Mouse (Mus musculus) adrenal gland (tissue): ENCODE data around the gene Col26a1.

ENCODE experiments used
- intact Hi-C: fragments of 180-260 bp; cut with DNase I; formaldehyde crosslinking; loops from one replicate; pipeline ENCODE4 v1.15.1; 2025

Gene Col26a1

GRCm38 (mm10) chr5:136810539-136811374, 72.3 kb downstream of the Col26a1 start:
- intact Hi-C loops = no loop called here

GRCm38 (mm10) chr5:136806379-136807056, 76.5 kb downstream of the Col26a1 start:
- intact Hi-C loops = no loop called here

- intact Hi-C loops = no loop called here
Measured at GRCm38 (mm10) chr5:136805019-136805418, 78.0 kb downstream of the Col26a1 start.

GRCm38 (mm10) chr5:136804246-136804645, 78.8 kb downstream of the Col26a1 start:
- intact Hi-C loops = no loop called here

DNA sequence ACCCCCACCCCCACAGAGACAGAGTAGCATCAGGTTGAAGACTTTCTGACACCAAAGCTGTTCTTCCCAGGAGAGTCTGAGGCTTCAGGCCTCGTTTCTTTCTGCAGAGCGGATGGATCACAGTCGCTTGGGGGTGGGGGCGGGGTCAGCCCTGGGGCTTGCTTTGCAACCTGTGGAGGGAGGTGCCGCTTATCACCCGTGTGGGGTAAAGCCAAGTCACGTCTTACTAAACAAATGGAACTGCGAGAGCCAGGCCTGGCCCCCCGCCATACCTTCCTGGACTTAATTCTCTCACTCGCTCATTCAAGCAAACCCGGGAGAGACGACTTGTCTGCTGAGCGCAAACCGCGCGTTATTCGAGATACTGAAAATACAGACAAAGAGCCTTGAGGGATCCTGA, 80.3 kb downstream of the Col26a1 start:
- intact Hi-C loops = no loop called here

DNA sequence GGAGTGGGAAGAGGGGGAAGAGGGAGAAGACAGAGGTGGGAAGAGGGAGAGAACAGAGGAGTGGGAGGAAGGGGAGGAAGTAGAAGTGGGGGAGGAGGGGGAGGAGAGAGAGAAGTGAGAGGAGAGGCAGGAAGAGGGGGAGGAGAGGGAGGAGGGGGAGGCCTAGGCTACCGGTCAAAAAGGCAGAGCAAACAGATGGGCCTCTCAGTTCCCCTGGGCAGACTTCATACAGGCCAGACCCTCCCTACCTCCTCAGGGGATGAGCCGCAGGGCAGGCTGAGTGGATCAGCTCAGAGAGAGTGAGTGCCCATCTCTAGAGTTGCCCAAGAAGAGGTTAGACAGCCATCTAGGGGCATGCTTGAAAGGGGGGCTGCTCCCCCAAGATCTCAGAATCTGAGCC, 86.1 kb downstream of the Col26a1 start:
- intact Hi-C loops = no loop called here

DNA sequence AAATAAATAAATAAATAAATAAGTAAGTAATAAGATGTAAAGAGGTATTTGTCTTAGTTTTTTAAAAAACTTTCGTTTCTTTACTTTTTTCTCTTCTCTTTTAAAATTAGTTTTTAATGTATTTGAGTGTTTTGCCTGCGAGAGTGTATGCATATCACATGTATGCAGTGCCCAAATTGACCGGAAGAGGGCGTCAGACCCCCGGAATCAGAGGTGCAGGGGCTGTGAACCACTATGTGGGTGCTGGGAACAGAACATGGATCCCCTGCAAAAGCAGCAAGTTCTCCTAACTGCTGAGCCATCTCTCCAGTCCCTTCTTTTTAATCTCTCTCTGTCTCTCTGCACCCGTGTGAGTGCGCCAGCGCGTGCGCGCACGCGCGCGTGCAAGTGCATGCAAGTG, 89.2 kb downstream of the Col26a1 start:
- intact Hi-C loops = no loop called here

- intact Hi-C loops = no loop called here
Measured at GRCm38 (mm10) chr5:136792541-136792940, 90.5 kb downstream of the Col26a1 start.

DNA sequence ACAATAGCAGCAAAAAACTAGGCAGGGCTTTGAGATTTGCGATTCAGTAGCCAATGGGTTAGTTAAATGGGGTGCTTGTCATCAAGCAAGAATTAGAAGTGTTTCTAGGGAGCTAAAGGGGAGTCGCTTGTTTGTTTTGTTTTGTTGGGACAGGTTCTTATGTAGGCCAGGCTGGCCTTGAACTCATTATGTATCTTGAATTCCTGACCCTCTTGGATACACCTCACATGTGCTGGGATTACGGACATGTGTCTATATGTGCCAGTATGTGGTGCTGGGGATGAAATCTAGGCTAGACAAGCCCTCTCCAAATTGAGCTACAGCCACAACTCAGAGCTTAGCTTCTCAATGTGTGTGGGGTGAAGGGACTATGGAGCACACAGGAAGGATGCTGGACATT, 91.8 kb downstream of the Col26a1 start:
- intact Hi-C loops = loop anchor here (2.0 kb wide), 1 partner anchor 90 kb away; no protein-coding TSS in a partner anchor

- intact Hi-C loops = loop anchor here (2.0 kb wide), 1 partner anchor 90 kb away; no protein-coding TSS in a partner anchor
Measured at GRCm38 (mm10) chr5:136790570-136791196, 92.3 kb downstream of the Col26a1 start.

- intact Hi-C loops = no loop called here
Measured at GRCm38 (mm10) chr5:136784531-136784930, 98.5 kb downstream of the Col26a1 start.

DNA sequence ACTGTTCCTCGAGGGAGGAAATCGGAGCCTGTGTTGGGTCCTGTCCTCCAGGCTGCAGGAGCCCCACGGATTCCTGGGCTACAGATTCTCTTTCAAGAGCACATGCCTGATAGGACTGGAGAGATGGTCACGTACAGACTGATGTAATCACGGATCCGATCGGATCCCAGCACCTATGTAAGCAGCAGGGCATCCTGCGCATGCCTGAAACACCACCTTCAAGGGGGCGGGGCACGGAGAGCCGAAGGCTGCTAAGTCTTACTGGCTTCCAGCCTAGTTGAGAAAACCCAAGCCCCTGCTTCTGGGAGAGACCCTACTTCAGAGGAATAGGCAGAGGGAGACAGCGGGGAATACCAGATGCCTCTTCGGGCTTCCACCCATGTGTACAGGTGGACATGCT, 100.4 kb downstream of the Col26a1 start:
- intact Hi-C loops = no loop called here

DNA sequence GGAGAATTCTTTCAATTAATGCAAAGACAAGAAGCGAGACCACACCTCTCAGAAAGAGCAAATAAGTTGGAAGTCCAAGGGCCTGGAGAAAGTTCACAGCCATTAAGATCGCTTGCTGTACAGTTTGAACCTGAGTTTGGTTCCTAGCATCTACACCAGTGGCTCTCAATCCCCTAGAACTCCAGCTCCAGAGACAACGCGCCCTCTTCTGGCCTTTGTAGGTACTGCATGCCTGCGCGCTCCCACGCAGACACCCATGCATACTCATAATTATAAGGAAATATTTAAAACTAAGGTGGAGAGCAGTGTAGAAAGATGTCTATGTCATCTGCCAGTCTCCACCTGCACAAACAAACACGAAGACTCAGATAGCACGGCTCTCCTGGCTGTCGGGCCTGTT, 102.5 kb downstream of the Col26a1 start:
- intact Hi-C loops = no loop called here

GRCm38 (mm10) chr5:136779946-136780345, 103.1 kb downstream of the Col26a1 start:
- intact Hi-C loops = no loop called here

DNA sequence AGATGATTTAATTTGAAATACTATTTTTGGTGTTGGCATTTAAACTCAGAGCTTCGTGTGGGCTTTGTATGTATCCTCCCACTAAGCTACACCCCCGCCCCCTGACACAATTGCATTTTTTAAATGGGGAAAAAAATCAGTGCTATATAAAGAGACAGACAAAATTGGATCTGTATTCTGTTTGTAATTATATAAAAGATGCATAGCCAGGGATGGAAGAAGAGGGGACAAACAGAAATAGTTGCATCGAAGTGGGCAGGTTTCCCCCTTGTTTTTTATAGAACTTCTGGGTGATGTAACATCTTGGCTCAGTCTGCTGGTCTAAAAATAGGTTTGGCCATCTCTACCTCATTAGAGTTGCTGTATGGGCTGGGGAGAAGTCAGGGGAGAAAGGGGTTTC, 107.5 kb downstream of the Col26a1 start:
- intact Hi-C loops = no loop called here

DNA sequence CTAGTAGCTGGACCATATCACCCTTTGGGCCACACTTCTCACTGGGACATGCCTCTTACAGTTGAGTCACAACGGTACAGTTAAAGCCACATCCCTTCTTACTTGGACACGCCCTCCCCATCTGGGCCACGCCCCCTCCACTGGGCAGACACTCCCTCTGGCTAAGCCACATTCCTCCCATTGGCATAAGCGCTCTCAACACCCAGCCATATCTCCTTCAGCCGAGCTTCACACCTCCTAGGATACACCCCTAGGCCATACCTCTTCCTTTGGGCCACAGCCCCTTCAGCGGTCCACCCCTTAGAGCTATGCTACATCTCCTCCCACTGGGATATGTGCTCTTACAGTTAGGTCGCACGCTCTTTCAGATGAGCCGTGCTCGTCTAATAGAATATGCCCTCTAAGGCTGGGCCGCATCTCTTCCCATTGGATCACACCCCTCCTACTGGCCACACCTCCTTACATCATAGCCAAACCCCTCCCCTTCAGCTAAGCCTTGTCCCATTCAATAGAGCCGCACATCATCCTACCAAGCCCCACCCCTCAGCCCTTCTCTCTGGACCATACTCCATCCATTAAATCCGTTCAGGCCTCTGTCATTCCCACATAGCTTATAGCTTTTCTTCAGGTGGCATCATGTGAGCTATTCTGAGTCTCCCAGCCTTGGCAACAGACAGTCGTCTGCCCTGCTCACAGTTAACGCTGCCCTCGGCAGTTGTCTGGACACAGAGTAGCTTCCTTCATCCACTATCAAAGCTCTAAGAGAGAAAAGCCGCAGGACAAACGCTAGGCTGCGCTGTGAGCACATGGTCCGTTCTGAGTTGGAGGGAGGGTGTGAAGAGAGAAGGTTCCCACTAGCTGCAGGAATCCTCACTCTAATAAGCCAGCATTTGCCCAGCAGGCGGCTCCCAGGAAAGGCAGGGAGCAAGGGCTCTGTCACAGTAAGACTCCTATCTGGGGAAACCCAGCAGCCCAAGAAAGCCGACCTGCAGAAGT, 109.7 kb downstream of the Col26a1 start:
- intact Hi-C loops = no loop called here

DNA sequence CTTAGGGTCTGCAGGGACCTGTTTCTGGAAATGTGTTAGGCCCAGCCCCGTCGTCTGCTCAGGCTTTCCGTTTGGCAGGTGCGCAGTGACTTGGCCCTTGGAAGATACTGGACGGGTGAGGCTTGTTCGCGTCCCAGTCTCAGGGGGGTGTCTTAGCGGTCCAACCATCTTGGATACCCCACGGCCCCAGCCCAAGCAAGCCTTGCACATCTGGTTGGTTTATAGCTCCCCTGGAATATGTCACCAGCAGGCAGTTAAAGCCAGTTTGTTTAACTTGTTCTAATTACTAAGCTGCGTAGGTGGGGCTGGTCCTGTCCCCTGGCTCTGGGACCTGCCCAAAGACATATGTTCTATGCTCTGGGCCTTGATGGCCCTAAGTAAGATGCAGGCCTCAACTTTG, 111.9 kb downstream of the Col26a1 start:
- intact Hi-C loops = no loop called here

DNA sequence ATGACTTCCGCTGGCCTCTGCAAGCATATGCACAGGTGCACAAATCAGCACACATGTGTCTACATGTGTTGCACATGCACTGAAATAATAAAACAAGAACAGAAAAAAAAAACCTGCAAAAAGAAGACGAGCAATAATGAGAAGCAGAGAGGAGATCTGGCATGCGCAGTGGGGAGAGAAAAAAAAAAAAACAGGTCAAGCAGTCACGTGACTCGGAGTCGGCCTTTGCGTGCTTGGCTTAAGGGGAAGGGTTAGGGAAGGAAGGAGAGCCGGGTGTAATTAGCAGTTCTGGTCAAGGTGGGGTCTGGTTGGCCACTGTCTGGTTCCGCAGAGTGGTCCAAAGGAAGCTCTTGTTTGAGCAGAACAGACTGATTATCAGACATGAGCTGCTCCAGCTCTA, 115.7 kb downstream of the Col26a1 start:
- intact Hi-C loops = no loop called here

- intact Hi-C loops = no loop called here
Measured at GRCm38 (mm10) chr5:136764157-136764669, 118.8 kb downstream of the Col26a1 start.

DNA sequence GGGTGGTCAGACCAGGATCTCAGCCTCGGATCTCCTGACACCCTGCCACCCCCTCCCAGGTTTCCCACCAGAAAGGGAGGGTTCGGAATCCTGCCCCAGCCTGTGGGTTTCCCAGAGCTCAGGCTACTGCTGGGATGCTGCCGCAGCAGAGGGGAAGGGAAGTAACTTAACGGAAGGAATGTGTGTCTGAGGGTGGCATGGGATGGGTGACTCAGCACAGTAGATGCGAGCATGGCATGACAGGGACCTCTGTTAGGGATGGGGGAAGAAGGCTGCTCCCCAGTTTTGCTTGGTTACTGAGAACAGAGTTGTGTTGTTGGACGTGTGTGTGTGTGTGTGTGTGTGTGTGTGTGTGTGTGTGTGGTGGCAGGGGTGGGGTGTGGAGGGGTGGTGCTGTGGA, 122.7 kb downstream of the Col26a1 start:
- intact Hi-C loops = no loop called here

GRCm38 (mm10) chr5:136759781-136760180, 123.2 kb downstream of the Col26a1 start:
- intact Hi-C loops = loop anchor here (5.0 to 10.0 kb wide), 2 partner anchors 185 to 502 kb away; no protein-coding TSS in a partner anchor
